Mouse (Mus musculus) stomach, postnatal 0 days (tissue): Measurements from ENCODE around the gene Ropn1. TPM values are rescaled to one million over a fixed set of nuclear protein-coding genes. Genes with fewer than 3 reads are reported as not detected.
"Not testable (repeated sequence)": the region's sequence is repeated elsewhere in the genome, so short reads cannot be mapped to it uniquely, and the experiment has no call there.

Experiments used
- ATAC-seq: fragments of 200-750 bp; cut with Nextera tagmentation; 2 replicates; pipeline ENCODE4 v1.8.0; 2017; ENCODE audit not compliant: low FRiP score, low TSS enrichment
- DNase-seq: peaks from one replicate; pipeline ENCODE4 v3.0.0-alpha.2; 2016; ENCODE audit warnings: low spot score
- H3K27ac ChIP-seq: fragments of 300-500 bp; sonication (generic); replicated peaks from 2 replicates; pipeline ENCODE4 v1.5.1; 2014; ENCODE audit warnings: mild to moderate bottlenecking, control low read depth
- H3K27me3 ChIP-seq: fragments of 300-500 bp; sonication (generic); 2 replicates; pipeline ENCODE4 v1.6.1; 2014; ENCODE audit warnings: low read length; ENCODE audit not compliant: control insufficient read depth, insufficient read depth
- H3K36me3 ChIP-seq: fragments of 300-500 bp; sonication (generic); 2 replicates; pipeline ENCODE4 v1.6.1; 2014; ENCODE audit warnings: low read length, mixed read lengths; ENCODE audit not compliant: control insufficient read depth, insufficient read depth
- H3K4me1 ChIP-seq: fragments of 300-500 bp; sonication (generic); replicated peaks from 2 replicates; pipeline ENCODE4 v1.6.1; 2014; ENCODE audit warnings: antibody characterized with exemption; ENCODE audit not compliant: control insufficient read depth, insufficient read depth
- H3K4me2 ChIP-seq: fragments of 300-500 bp; sonication (generic); replicated peaks from 2 replicates; pipeline ENCODE4 v1.6.1; 2014; ENCODE audit warnings: low read depth, mild to moderate bottlenecking, control low read depth, moderate library complexity
- H3K4me3 ChIP-seq: fragments of 300-500 bp; sonication (generic); 2 replicates; pipeline ENCODE4 v1.5.1; 2014; ENCODE audit warnings: low read depth, low read length, control low read depth
- H3K9ac ChIP-seq: fragments of 300-500 bp; sonication (generic); 2 replicates; pipeline ENCODE4 v1.6.1; 2014; ENCODE audit warnings: mild to moderate bottlenecking, low read length, control low read depth, mixed read lengths
- H3K9me3 ChIP-seq: fragments of 300-500 bp; sonication (generic); 2 replicates; pipeline ENCODE4 v1.6.1; 2016; ENCODE audit warnings: low read length; ENCODE audit not compliant: control insufficient read depth
- CTCF ChIP-seq: IDR thresholded peaks from 2 replicates; pipeline ENCODE4 v1.5.1; 2016; ENCODE audit warnings: antibody characterized with exemption, low read depth, mild to moderate bottlenecking, moderate library complexity
- EP300 ChIP-seq: optimal IDR thresholded peaks from 2 replicates; pipeline ENCODE3; 2016; ENCODE audit warnings: antibody characterized with exemption
- WGBS: fragments of 180-500 bp; shearing (Covaris S2); extraction: QIAGEN DNeasy Blood & Tissue Kit; methylation state at CpG from one replicate; pipeline ENCODE4 v1.1.7; 2014; 5-methylcytosine and 5-hydroxymethylcytosine counted together
- polyA plus RNA-seq: library from polyadenylated mRNA; unstranded; fragments of >200 nt; fragmentation: Nextera tagmentation; extraction: Ambion mirVana; gene quantifications from 2 replicates; pipeline ENCODE4 v1.2.1, GENCODE M21; 2015

The Ropn1 gene
- polyA plus RNA-seq, 1 experiment from 2014 or later, result not detected

DNA sequence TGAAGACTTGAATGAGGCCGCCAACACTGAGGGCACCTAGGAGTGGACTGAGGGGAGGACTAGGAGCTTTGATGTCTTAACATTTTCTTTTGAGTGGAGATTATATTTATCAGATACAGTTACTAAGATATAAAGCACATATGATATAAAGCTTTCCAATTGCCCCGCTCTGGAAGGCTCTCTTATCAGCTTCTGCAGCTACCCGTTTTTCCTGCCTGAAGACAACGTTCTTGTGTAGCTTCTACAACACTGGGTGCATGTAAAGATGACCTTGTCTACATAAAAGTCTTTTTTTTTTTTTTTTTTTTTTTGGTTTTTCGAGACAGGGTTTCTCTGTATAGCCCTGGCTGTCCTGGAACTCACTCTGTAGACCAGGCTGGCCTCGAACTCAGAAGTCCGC lies 44.8 kb downstream of the Ropn1 start:
- TF ChIP-seq EP300, result no peak
- Histone ChIP-seq H3K4me2 (no peak overlapping the region), H3K36me3 (no peaks in the 10 kb centered on the region), H3K9me3 (no peaks in the 10 kb centered on the region), H3K4me3 (no peak overlapping the region), H3K27me3 (no peaks in the 10 kb centered on the region), H3K4me1 (no peaks in the 10 kb centered on the region), H3K27ac (no peak overlapping the region), H3K9ac (no peak overlapping the region)
- DNase-seq (no peak), ATAC-seq (no peak)
- 82% methylated on average over 5 of the region's 7 CpGs for WGBS

DNA sequence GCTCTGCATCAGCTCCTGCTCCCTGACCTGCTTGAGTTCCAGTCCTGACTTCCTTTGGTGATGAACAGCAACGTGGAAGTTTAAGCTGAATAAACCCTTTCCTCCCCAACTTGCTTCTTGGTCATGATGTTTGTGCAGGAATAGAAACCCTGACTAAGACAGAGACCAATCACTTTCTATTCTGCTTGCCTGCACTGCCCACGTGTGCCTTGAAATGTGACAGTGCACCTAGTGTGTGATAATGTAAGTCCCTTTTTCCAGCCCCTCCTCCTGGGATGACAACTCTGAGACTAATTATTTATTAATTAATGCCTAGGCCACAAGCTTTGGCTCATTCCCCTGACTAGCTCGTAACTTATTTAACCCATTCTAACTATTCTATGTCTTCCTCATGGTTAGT lies 49.0 kb downstream of the Ropn1 start:
- H3K4me1 ChIP-seq, ATAC-seq, H3K4me3 ChIP-seq, DNase-seq, H3K4me2 ChIP-seq, H3K9ac ChIP-seq, H3K27me3 ChIP-seq, H3K27ac ChIP-seq, H3K36me3 ChIP-seq, H3K9me3 ChIP-seq: not testable (repeated sequence)
- WGBS, result 73% methylated on average over 3 of the region's 3 CpGs

DNA sequence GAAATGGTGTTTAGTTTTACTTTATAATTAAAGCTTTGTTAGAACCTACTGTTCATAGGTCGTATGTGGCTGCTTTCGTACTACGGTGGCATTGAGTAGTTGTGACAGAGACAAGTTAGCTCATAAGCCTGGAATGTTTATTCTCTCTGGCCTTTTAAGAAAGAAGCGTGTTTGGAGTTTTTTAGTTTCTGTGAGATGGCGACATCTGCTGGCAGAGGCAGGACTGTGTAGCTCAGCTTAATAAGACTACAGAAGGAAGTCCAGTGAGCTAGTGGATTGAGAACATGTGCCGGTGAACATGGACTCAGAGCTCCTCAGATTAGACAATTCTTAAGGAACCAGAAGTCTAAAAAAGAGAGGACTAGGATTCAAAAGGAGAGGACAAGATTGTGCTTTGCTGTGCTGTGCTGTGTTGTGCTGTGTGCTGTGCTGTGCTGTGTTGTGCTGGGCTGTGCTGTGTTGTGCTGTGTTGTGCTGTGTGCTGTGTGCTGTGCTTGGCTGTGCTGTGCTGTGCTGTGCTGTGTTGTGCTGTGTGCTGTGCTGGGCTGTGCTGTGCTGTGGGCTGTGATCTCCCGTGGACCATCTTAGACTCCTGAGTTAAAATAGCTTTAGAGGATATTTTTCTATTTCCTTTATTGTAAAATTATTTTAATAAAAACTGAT lies 50.6 kb downstream of the Ropn1 start:
- no peaks in the 10 kb centered on the region for H3K27me3 ChIP-seq
- TF ChIP-seq CTCF, result peak; percentile 93
- no peak for TF ChIP-seq EP300
- WGBS, result 16% methylated on average over 7 of the region's 7 CpGs
- no peaks in the 10 kb centered on the region for H3K4me1 ChIP-seq
- H3K9ac ChIP-seq, result no peak overlapping the region
- H3K36me3 ChIP-seq, result no peaks in the 10 kb centered on the region
- peak; percentile 85 for DNase-seq
- no peaks in the 10 kb centered on the region for H3K9me3 ChIP-seq
- no peak overlapping the region for H3K4me2 ChIP-seq
- no peak overlapping the region for H3K4me3 ChIP-seq
- no peak overlapping the region for H3K27ac ChIP-seq
- peak; percentile 90 for ATAC-seq

DNA sequence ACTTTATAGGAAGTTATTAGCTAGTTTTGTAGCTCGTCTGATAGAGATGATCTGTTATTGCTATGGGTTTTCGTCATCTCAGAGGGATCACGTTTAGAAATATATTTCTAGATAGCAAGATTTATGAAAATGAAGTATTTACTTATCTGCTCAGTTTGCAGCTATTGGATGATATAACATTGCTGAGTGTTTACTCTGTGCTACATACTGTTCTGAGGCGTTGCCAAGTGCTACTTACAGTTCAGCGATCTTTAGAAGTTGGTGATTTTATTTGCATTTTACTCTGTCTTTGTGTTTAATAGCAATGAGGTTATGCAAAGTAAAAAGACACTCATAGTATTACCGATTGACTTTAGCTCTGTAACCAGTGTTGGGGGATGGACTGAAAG lies 51.1 kb downstream of the Ropn1 start:
- ATAC-seq, result 0 out of 2 replicates have a peak, but pooled peaks have one; percentile 26
- H3K4me1 ChIP-seq, result no peaks in the 10 kb centered on the region
- DNase-seq, result no peak
- WGBS, result 49% methylated on average over 6 of the region's 6 CpGs
- H3K9me3 ChIP-seq, result no peaks in the 10 kb centered on the region
- no peak overlapping the region for H3K9ac ChIP-seq
- H3K4me2 ChIP-seq, result no peak overlapping the region
- no peaks in the 10 kb centered on the region for H3K27me3 ChIP-seq
- H3K27ac ChIP-seq, result no peak overlapping the region
- no peak overlapping the region for H3K4me3 ChIP-seq
- TF ChIP-seq CTCF (no peak), EP300 (no peak)
- no peaks in the 10 kb centered on the region for H3K36me3 ChIP-seq

DNA sequence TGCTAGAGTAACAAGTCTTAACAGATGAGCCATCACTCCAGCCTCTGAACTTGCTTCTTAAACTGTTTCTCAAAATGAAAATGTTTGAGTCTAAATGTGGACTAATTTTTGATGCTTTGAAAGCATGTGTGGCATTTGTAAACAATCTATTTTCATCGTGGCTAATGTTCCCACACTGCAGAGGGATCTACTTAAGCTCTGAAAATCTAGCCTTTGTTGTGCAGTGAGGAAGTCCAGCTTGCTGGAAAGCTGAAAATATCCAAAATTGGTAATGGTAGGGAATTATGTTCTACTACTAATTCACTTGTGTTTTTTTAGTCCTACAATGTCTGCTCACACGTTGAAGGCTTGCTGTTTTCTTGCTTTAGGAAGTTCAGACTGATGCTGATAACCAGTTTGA lies 56.3 kb downstream of the Ropn1 start:
- Histone ChIP-seq H3K9ac (no peak overlapping the region), H3K27ac (peak overlapping the region; percentile 88), H3K9me3 (no peaks in the 10 kb centered on the region), H3K4me2 (no peak overlapping the region), H3K4me1 (no peaks in the 10 kb centered on the region), H3K36me3 (no peaks in the 10 kb centered on the region), H3K4me3 (no peak overlapping the region), H3K27me3 (no peaks in the 10 kb centered on the region)
- no peak for DNase-seq
- no peak for TF ChIP-seq EP300
- TF ChIP-seq CTCF, result no peak
- ATAC-seq, result no peak; the same call in 1 of the 2 replicates
- 43% methylated on average over 2 of the region's 2 CpGs for WGBS

DNA sequence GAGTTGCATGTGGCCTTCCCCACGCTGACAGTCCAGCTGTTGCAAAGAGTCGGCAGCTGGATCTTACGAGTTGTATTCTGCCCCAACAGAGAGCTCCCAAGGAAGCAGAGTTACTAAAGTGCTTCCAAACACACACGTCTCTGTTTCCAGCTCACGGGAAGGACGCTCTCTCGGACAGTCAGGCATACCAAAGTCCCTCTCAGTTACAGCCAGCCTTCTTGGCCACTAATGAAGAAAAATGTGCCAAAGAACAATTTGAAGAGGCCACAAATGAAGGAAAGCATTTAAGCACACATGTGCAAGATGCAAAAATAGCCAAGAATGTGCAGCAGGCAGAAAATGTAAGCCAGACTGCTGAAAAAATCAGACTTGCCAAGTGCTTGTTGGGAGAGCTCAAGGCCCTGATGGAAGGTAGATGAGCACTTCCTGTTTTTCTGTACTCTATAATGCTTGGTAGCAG lies 56.8 kb downstream of the Ropn1 start:
- Histone ChIP-seq H3K9ac (no peak overlapping the region), H3K4me1 (no peaks in the 10 kb centered on the region), H3K4me3 (no peak overlapping the region), H3K27me3 (no peaks in the 10 kb centered on the region), H3K9me3 (no peaks in the 10 kb centered on the region), H3K4me2 (no peak overlapping the region), H3K36me3 (no peaks in the 10 kb centered on the region), H3K27ac (peak overlapping the region; percentile 88)
- DNase-seq (no peak), ATAC-seq (peak; percentile 56; the same call in 1 of the 2 replicates)
- WGBS, result 51% methylated on average over 7 of the region's 7 CpGs
- TF ChIP-seq CTCF (no peak), EP300 (peak; percentile 11)
